Comparison of ENCODE assay signal across 10 mouse cellular contexts in the genomic region with DNA sequence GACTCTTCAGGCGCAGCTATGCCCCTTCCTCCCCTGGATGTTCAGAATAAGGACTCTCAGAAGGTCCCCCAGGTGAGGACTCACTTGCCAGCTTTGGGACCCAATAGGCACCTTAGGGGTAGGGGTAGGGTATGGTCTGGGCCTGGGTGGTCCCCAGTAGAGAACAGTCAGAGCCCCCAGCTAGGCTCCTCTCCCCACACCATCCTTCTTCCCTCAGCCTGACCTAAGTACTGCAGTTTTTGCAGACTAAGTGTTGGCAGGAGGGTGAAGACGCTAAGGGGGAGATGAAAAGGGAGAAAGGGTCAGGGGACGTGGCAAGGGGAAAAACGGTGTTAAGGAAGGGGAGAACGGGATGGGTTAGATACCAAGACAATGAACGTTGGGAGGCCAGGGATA. TPM values are rescaled to one million over a fixed set of nuclear protein-coding genes. Genes with fewer than 3 reads are reported as not detected.
DNase-seq lines count a peak whose midpoint lies in the region; ATAC-seq and TF ChIP-seq lines count a peak whose summit lies in the region.
"Had no signal": no experiment of that assay in that cellular context is flagged by ENCODE, and none has a peak within 500 bp of the region (broad histone marks: within the 10 kb centered on the region; RNA-seq: fewer than 3 reads in every experiment).

No protein-coding gene starts in this region.

- no peak for DNase-seq in layer of hippocampus, adult 2 months (ENCODE audit: low spot score in 2 of 2)
- no peak for DNase-seq in layer of hippocampus, adult 9-10 months (ENCODE audit: low spot score)
- DNase-seq in neural tube, embryonic 10.5 days (ENCODE audit: extremely low spot score, low spot score) = peak; percentile 15
- no peak for DNase-seq in left cerebral cortex, adult 8-10 months (ENCODE audit: low spot score in 2 of 2)
- no peak for DNase-seq in urinary bladder, postnatal 14 days (ENCODE audit: low spot score)
- DNase-seq in testis, postnatal 10 days (ENCODE audit: low spot score) = no peak
- DNase-seq: kidney, adult 8-10 months had no signal

- ATAC-seq in embryonic facial prominence, embryonic 15.5 days (ENCODE audit: insufficient number of reproducible peaks, low FRiP score, low TSS enrichment, low read depth) = no peak
- ATAC-seq in hindbrain, embryonic 16.5 days = no peak

- no peaks in the 10 kb centered on the region for H3K27me3 ChIP-seq in embryonic facial prominence, embryonic 15.5 days
- no peaks in the 10 kb centered on the region for H3K27me3 ChIP-seq in hindbrain, embryonic 16.5 days (replicated peaks; ENCODE audit: control insufficient read depth, insufficient read depth, low read length)

- peak overlapping the region; percentile 99 for H3K27ac ChIP-seq in layer of hippocampus, adult 2 months
- peak overlapping the region; percentile 95 for H3K27ac ChIP-seq in embryonic facial prominence, embryonic 15.5 days (replicated peaks)
- peak overlapping the region; percentile 49; the same call in 1 of the 2 replicates for H3K27ac ChIP-seq in hindbrain, embryonic 16.5 days (ENCODE audit: low read depth, low read length)

- WGBS in embryonic facial prominence, embryonic 15.5 days = 48% methylated on average over 6 of the region's 6 CpGs
- 56% methylated on average over 6 of the region's 6 CpGs for WGBS in hindbrain, embryonic 16.5 days

- H3K4me3 ChIP-seq in layer of hippocampus, adult 2 months = peak overlapping the region; percentile 77
- peak overlapping the region; percentile 66 for H3K4me3 ChIP-seq in embryonic facial prominence, embryonic 15.5 days (replicated peaks)
- H3K4me3 ChIP-seq in hindbrain, embryonic 16.5 days (ENCODE audit: low read length) = no peak overlapping the region

- TF ChIP-seq CTCF in layer of hippocampus, adult 2 months (conservative IDR thresholded peaks at IDR 0.05) = no peak

- H3K4me2 ChIP-seq in embryonic facial prominence, embryonic 15.5 days (replicated peaks) = peak overlapping the region; percentile 89
- peak overlapping the region; percentile 33 for H3K4me2 ChIP-seq in hindbrain, embryonic 16.5 days (ENCODE audit: low read length)

- H3K4me1 ChIP-seq in embryonic facial prominence, embryonic 15.5 days = peaks cover 81% of the 10 kb centered on the region
- peaks cover 54% of the 10 kb centered on the region for H3K4me1 ChIP-seq in hindbrain, embryonic 16.5 days (ENCODE audit: control insufficient read depth, insufficient read depth, low read depth, low read length)

- no peaks in the 10 kb centered on the region for H3K9me3 ChIP-seq in embryonic facial prominence, embryonic 15.5 days (replicated peaks)
- H3K9me3 ChIP-seq in hindbrain, embryonic 16.5 days (ENCODE audit: control insufficient read depth, low read length) = no peaks in the 10 kb centered on the region

- H3K9ac ChIP-seq in embryonic facial prominence, embryonic 15.5 days = peak overlapping the region; percentile 15; the same call in 1 of the 2 replicates
- peak overlapping the region; percentile 39 for H3K9ac ChIP-seq in hindbrain, embryonic 16.5 days (ENCODE audit: low read depth, low read length)

- H3K36me3 ChIP-seq in embryonic facial prominence, embryonic 15.5 days = peaks cover 42% of the 10 kb centered on the region
- peaks cover 8% of the 10 kb centered on the region for H3K36me3 ChIP-seq in hindbrain, embryonic 16.5 days (ENCODE audit: control insufficient read depth, insufficient read depth, low read length)

RNA-seq across cellular contexts. Expression of a gene that starts 0.8 kb away (rescaled TPM):
- total RNA-seq in layer of hippocampus, adult 2 months (2021) = 10 to 100 TPM; 17.4 to 43.4 TPM
- 40.9 and 73.0 TPM in 2 replicates for polyA plus RNA-seq in embryonic facial prominence, embryonic 15.5 days (2015; fragmentation: Nextera tagmentation; extraction: Ambion mirVana)
- polyA plus RNA-seq in hindbrain, embryonic 16.5 days (2015; fragmentation: Nextera tagmentation; extraction: Ambion mirVana) = 26.9 and 55.8 TPM in 2 replicates
- 10 to 100 TPM; 13.2 to 34.8 (median 28.4) TPM for total RNA-seq in left cerebral cortex, adult 8-10 months (2022)
- total RNA-seq: common myeloid progenitor, adult 5-6 weeks had no signal

RNA-seq across cellular contexts. Expression of a gene that starts 1.7 kb away (rescaled TPM):
- under 1 TPM in 1 of 2 experiments, not detected in 1; 0.90 TPM for total RNA-seq in layer of hippocampus, adult 2 months (2021)
- 0.33 and 0.43 TPM in 2 replicates for polyA plus RNA-seq in embryonic facial prominence, embryonic 15.5 days (2015; fragmentation: Nextera tagmentation; extraction: Ambion mirVana)
- polyA plus RNA-seq in hindbrain, embryonic 16.5 days (2015; fragmentation: Nextera tagmentation; extraction: Ambion mirVana) = 0.31 TPM in 1 of 2 replicates, not detected in the other
- total RNA-seq in left cerebral cortex, adult 8-10 months (2022) = 1 to 10 TPM in 1 of 4 experiments, not detected in 3; 2.5 TPM
- total RNA-seq: common myeloid progenitor, adult 5-6 weeks had no signal

RNA-seq across cellular contexts. Expression of a gene that starts 2.9 kb away (rescaled TPM):
- total RNA-seq in layer of hippocampus, adult 2 months (2021) = 10 to 100 TPM; 53.6 to 62.4 TPM
- 55.0 and 78.2 TPM in 2 replicates for polyA plus RNA-seq in embryonic facial prominence, embryonic 15.5 days (2015; fragmentation: Nextera tagmentation; extraction: Ambion mirVana)
- 47.5 and 81.5 TPM in 2 replicates for polyA plus RNA-seq in hindbrain, embryonic 16.5 days (2015; fragmentation: Nextera tagmentation; extraction: Ambion mirVana)
- total RNA-seq in left cerebral cortex, adult 8-10 months (2022) = 10 to 100 TPM; 35.5 to 49.5 (median 45.3) TPM

RNA-seq across cellular contexts. Expression of a gene that starts 3.1 kb away (rescaled TPM):
- 100 to 1,000 TPM; 243 to 275 TPM for total RNA-seq in layer of hippocampus, adult 2 months (2021)
- 18.9 and 21.9 TPM in 2 replicates for polyA plus RNA-seq in embryonic facial prominence, embryonic 15.5 days (2015; fragmentation: Nextera tagmentation; extraction: Ambion mirVana)
- polyA plus RNA-seq in hindbrain, embryonic 16.5 days (2015; fragmentation: Nextera tagmentation; extraction: Ambion mirVana) = 71.4 and 84.6 TPM in 2 replicates
- 100 to 1,000 TPM; 191 to 225 (median 213) TPM for total RNA-seq in left cerebral cortex, adult 8-10 months (2022)

RNA-seq across cellular contexts. Expression of a gene that starts 3.5 kb away (rescaled TPM):
- 10 to 100 TPM in 1 of 2 experiments, 1 to 10 TPM in 1; 8.0 to 10.1 TPM for total RNA-seq in layer of hippocampus, adult 2 months (2021)
- 12.0 and 12.5 TPM in 2 replicates for polyA plus RNA-seq in embryonic facial prominence, embryonic 15.5 days (2015; fragmentation: Nextera tagmentation; extraction: Ambion mirVana)
- 3.9 and 4.8 TPM in 2 replicates for polyA plus RNA-seq in hindbrain, embryonic 16.5 days (2015; fragmentation: Nextera tagmentation; extraction: Ambion mirVana)
- 10 to 100 TPM; 10.9 to 12.6 (median 12.0) TPM for total RNA-seq in left cerebral cortex, adult 8-10 months (2022)

Comparison
In these comparisons a context has a peak if more than half of its experiments do, and no peak if none do; other contexts are left out.
1. H3K27ac ChIP-seq: peak in every context shown above with its lines; median percentile 99 in layer of hippocampus, adult 2 months; 95 in embryonic facial prominence, embryonic 15.5 days; 49 in hindbrain, embryonic 16.5 days.